Mouse (Mus musculus) neutrophil, adult 65 days (primary cell): ENCODE data around the gene Fosb. TPM values are rescaled to one million over a fixed set of nuclear protein-coding genes. Genes with fewer than 3 reads are reported as not detected.

Experiments used
- total RNA-seq: library from RNA; stranded (reverse); gene quantifications from 2 replicates; pipeline ENCODE4 v1.2.4, GENCODE M21; 2023

The Fosb gene
- total RNA-seq, result 1,152 and 1,682 TPM in 2 replicates

GRCm38 (mm10) chr7:19309884-19310641 lies at the start of gene Fosb:
TSS of gene Fosb (minus strand) at chr7:19310051.

GRCm38 (mm10) chr7:19359299-19359891 lies 49.5 kb upstream of the Fosb start, which contains the start of the genes Cd3eap and Ppp1r13l:
TSS of gene Cd3eap (minus strand) at chr7:19359483.
TSS of gene Ppp1r13l (plus strand) at chr7:19359749.

GRCm38 (mm10) chr7:19344237-19344847 lies 34.5 kb upstream of the Fosb start, which contains the start of gene Ercc1:
TSS of gene Ercc1 (plus strand) at chr7:19344778.

GRCm38 (mm10) chr7:19282385-19282784 lies 27.5 kb downstream of the Fosb start, which contains the start of gene Rtn2:
TSS of gene Rtn2 (plus strand) at chr7:19282624.

GRCm38 (mm10) chr7:19279581-19280114 lies 30.2 kb downstream of the Fosb start, which contains the start of gene Ppm1n:
TSS of gene Ppm1n (minus strand) at chr7:19280064.

GRCm38 (mm10) chr7:19271238-19272172 lies 38.3 kb downstream of the Fosb start, which contains the start of gene Vasp:
TSS of gene Vasp (minus strand) at chr7:19271817.

Other genes starting within 250 kb of the Fosb start
- 17.9 and 18.4 TPM in 2 replicates for gene Dmwd, start 233.8 kb downstream of the Fosb start, total RNA-seq
- gene Dmpk, start 226.2 kb downstream of the Fosb start, total RNA-seq, result 3.2 and 5.1 TPM in 2 replicates
- gene Six5, start 215.5 kb downstream of the Fosb start, total RNA-seq, result not detected in 2 replicates
- not detected in 2 replicates for gene Gm4969, start 191.7 kb downstream of the Fosb start, total RNA-seq
- 10.8 and 13.2 TPM in 2 replicates for gene Fbxo46, start 190.2 kb downstream of the Fosb start, total RNA-seq
- 9.2 and 15.5 TPM in 2 replicates for gene Qpctl, start 160.8 kb downstream of the Fosb start, total RNA-seq
- 23.1 and 30.1 TPM in 2 replicates for gene Snrpd2, start 160.3 kb downstream of the Fosb start, total RNA-seq
- not detected in 2 replicates for gene Gipr, start 143.9 kb downstream of the Fosb start, total RNA-seq
- 66.7 and 67.7 TPM in 2 replicates for gene Eml2, start 133.6 kb downstream of the Fosb start, total RNA-seq
- gene Gpr4, start 97.5 kb downstream of the Fosb start, total RNA-seq, result 0.14 and 0.25 TPM in 2 replicates
- gene Opa3, start 81.7 kb downstream of the Fosb start, total RNA-seq, result 23.2 and 33.0 TPM in 2 replicates
- 743 and 770 TPM in 2 replicates for gene Vasp, start 38.2 kb downstream of the Fosb start, total RNA-seq
- gene Ppm1n, start 30.0 kb downstream of the Fosb start, total RNA-seq, result 1.2 TPM in 2 replicates
- gene Rtn2, start 27.4 kb downstream of the Fosb start, total RNA-seq, result not detected in 2 replicates
- gene Ercc1, start 34.7 kb upstream of the Fosb start, total RNA-seq, result 17.8 and 28.2 TPM in 2 replicates
- gene Cd3eap, start 49.4 kb upstream of the Fosb start, total RNA-seq, result 5.3 TPM in 2 replicates
- gene Ppp1r13l, start 49.7 kb upstream of the Fosb start, total RNA-seq, result 3.0 and 3.8 TPM in 2 replicates
- 15.4 and 19.1 TPM in 2 replicates for gene Ercc2, start 72.0 kb upstream of the Fosb start, total RNA-seq
- gene Klc3, start 94.1 kb upstream of the Fosb start, total RNA-seq, result 0.27 TPM in 1 of 2 replicates, not detected in the other
- 0.86 and 2.3 TPM in 2 replicates for gene Ckm, start 94.7 kb upstream of the Fosb start, total RNA-seq
- gene Mark4, start 148.8 kb upstream of the Fosb start, total RNA-seq, result 29.7 and 32.2 TPM in 2 replicates
- 0.59 and 0.60 TPM in 2 replicates for gene Exoc3l2, start 153.3 kb upstream of the Fosb start, total RNA-seq
- 9.0 and 9.5 TPM in 2 replicates for gene Bloc1s3, start 198.3 kb upstream of the Fosb start, total RNA-seq
- gene Trappc6a, start 198.3 kb upstream of the Fosb start, total RNA-seq, result 16.0 and 21.7 TPM in 2 replicates
- gene Nkpd1, start 207.8 kb upstream of the Fosb start, total RNA-seq, result not detected in 2 replicates